Mouse (Mus musculus): ENCODE measurements around the gene Ascc1.

The Ascc1 gene

DNA sequence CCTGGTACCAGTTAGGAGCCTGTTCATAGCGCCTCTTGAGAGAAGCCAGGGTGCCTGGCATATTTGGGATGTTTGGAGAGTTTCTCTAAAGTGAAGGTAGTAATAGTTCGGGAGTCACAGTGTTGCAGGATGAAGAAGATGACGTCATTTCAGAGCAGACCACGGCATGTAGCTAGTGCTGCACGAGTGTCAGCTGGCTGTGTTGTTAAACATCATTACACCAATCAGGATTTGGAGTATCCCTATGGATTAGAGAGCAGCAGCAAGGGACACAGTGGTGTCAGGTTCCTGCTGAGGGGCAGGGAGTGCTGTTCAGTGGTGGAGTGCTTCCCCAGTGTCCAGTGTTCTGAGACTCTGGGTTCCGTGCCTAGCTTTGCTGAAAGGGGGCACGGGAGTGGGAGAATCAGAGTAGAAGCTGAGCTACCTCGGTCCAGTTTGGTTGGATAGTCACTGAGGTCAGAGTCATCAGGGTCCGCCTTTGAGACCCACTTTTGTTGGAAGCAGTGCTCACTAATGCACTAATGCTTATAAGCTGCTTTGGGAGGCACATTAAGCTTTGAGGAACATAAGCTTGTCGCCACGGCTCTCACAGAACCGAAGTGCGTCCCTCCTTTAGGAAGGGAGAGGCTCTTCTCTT, 24.3 kb downstream of the Ascc1 start:
- no peak for DNase-seq

DNA sequence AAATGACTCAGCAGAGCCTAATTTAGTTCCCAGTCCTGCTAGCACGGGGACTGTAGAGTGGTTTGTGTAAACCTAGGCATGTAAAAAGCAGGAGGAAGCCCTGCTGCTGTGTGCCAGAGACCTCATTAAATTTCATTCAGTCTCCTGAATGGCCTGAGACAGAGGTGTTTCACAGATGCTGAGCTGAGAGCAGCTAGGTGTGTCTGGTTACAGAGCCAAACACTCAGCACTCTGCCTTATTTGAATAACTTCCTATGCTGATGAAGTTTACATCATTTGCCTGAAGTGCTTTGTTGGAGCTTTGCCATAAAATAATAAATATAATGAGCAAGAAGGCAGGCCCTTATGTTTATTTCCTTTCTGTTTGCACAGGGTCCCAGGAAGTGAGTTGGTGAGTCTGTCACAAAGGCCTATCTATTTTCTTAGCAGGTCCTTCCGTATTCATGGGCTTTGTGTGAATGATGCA, 25.0 kb downstream of the Ascc1 start:
- no peak for DNase-seq

DNA sequence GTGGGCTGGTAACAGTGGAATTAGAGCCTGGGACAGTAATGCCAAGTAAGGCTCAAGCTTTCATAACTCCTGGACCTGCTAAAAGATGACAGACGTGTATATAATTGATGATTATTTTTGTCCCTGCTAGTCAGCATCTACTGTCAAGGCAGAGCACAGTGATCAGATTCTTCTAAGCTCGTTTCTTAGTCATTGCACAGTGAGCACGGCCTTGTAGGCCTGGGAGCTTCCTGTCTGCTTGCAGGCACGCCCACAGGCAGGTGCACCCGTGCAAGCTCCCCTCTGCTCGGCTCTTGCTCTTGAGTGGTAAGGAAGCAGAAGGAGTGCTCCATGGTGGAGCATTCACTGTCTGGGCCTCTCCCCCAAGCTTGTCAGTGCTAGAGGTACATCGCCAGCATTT, 25.6 kb downstream of the Ascc1 start:
- DNase-seq, result no peak

DNA sequence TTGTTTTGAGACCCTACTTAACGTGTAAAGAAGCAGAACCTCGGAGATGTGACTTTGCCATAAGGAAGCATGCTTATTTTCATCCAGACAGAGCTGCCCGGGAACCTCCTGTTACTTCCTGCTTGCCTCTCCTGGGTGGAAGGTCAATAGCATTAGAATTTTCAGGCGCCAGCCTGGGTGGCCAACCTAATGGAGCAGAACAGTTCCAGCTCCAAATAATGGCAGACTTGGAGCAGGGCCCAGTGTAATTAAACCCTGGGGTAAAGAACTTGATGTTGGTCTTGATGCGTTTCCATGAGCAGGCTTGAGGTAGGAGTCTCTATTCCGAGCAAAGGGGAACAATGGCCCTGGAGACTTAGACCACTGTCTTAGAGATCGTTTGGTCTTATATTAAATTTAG, 26.4 kb downstream of the Ascc1 start:
- peak; percentile 41 for DNase-seq

DNA sequence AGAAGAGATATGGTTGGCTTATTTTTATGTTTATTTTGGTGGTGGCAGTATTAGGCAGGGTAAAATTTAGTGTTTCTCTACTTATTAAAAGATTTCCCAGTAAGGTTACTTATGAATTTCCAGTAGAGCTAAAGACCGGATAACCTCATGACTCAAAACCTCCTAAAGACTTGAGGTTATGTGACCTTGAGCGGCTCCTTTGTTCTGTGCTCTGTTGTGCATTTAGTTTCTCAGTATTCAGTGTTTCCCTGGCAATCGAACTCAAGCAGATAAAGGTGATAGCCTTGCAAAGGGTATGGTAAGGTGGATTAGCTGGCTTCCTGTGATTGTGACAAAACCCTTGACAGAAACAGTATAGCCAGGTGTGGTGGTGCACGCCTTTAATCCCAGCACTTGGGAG, 26.8 kb downstream of the Ascc1 start:
- DNase-seq, result no peak

DNA sequence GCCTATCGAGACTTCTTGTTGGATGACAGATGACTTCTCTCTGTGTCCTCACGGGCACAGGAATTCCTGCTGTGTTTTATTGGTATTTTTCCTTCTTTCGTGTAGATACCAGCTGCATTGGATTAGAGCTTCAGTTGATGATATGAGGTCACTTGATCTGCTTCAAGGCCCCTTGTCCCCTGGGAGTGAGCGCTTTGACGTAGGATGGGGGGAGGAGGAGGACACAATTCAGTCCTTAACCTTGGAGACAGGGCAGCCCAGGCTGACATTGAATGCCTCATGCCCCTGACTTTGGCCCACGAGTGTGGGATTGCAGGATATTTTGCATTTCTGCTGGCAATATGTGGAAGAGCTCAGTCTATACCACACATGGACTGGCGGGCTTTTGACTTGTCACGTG, 29.0 kb downstream of the Ascc1 start:
- no peak for DNase-seq

DNA sequence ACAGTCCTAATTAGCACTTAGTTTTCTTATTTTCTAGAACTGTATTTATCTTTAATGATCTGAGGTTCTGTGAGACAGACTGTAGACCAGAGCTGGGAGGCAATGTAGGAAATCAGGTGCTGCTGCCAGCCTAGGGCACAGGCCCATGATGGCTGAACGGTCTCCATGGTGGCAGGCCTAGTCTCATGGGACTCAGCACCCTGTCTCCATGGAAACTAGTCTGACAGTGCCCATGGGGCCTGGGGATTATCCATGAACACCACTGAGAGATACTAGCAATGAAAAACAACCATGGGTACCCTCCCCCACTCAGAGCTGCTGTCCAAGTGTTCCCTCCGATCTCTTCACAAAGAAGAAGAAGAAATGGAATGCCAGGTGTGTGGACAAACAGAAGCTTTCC, 29.4 kb downstream of the Ascc1 start:
- DNase-seq, result no peak

DNA sequence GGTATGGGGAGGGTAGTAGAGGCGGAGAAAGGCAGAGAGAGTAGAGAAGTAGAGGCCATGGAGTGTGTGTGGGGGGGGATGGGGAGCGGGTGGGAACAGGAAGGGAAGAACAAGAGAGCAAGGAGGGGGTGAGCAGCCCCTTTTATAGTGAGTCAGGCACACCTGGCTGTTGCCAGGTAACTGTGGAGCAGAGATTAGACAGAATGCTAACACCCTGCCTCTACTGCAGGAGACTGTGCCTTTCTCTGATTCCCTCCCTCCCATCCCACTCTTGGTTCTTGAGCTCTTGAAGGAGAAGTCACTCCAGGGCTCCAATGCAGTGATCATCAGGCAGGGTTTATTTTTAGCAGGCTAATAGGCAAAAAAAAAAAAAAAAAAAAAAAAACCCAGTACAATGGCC, 30.0 kb downstream of the Ascc1 start:
- DNase-seq, result no peak

DNA sequence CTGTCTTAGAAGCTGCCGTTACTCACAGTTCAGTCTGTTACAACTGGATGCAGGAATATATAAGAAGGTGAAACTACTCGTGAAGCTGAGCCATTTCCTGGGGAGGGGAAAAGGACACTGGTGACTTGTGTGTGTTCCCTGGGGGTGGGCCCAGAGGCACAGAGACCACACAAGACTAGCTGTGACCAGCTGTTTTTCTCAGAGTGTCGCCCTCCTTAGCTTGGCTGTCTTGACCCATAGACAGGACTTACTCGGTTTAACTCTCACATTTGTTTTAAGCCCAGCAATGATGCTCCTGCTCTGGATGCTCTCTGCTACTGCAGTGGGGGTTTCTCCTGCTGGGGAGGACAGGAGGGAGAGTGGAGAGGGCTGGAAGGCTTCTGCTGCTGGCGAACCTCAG, 30.5 kb downstream of the Ascc1 start:
- DNase-seq, result no peak

DNA sequence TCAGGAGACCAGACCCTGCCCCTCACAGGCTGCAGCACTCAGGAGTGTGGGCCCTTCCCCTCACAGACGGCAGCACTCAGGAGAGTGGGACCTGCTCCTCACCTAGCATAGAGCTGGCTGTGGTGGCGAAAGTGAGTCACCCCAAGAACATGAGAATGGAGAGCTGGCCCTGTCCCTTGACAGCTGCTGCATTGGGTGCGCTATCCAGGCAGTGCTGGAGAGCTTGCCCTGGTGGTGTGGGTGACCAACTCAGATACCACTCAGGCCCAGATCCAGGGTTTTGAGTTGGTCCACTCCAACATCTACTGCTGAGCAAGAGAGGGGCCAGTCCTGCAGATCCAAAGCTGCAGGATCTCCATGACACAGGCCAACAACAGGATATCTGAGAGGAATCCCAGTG, 32.0 kb downstream of the Ascc1 start:
- no peak for DNase-seq

DNA sequence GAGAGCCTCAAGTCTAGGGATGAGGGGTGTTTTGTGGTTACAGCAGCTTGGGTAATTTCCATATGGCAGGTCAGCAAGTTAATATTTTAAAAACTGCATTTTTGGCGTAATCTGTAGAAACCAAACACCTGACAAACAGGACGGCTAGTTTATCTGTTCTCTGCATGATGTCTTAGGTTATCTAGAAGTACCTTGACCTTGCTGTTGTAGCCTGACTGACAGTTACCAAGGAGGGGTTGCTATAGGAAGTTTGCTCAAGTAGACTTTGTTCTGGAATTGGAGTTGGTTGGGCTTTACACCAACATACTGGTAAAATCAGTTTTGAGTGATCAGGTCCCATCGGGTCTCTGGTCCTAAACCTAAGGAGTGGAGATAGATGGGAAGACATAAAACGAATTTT, 33.1 kb downstream of the Ascc1 start:
- DNase-seq, result no peak

DNA sequence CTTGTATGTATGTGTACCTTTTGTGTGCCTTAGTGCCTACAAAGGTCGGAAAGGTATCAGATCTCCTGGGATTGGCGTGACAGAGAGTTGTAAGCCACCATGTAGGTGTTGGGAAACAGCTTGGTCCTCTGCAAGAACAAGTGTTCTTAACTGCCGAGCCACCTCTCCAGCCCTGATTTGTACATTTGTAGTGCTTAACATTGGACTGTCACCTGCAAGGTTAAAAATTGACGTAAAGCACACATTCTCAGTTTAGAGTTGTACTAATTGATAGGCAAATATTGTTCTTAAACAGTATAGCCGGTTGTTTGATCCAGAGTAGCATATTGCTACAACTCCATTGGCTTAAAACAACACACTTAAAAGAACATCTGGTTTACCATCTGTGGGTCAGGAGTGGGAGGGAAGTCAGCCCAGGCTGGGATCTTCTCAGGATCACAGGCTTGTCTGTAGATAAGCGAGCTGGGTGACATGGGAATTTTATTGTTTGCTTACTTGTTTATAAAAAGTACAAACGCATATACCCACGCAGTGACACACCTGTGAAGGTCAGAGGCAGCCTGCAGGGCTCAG, 39.8 kb downstream of the Ascc1 start:
- DNase-seq, result no peak

DNA sequence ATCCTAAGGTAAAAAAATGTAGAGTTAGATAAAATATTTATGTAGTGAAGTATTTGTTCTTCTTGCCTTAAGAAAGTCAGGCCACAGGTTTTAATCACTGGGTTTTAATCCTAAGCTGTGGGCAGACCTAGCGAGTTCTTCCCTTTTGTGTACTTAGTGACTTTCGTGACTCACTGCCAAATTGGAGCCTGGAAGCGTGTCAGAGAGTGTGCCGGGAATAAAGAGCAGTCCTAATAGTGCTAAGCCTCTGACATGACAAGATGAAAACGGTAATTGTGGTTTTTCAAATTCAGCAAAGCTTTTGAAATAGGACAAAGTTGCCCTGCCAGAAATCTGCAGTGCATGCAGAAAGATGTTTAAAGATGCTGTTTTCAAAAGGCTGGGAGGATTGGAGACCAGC, 44.1 kb downstream of the Ascc1 start:
- peak; percentile 28 for DNase-seq

DNA sequence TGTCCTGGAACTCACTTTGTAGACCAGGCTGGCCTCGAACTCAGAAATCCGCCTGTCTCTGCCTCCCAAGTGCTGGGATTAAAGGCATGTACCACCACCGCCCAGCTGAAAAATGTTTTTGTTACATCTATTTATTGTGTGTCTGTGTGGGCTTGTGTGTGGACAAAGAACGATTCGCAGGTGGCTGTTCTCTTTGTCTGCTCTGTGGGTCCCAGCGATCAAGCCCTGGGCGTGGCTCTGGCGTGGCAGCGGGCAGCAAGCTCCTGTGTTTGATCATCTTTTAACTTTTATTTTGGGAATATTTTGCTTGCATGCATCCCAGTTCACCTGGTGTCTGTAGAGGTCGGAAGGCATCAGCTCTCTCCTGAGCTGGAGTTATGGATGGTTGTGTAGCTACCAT, 48.0 kb downstream of the Ascc1 start:
- no peak for DNase-seq

DNA sequence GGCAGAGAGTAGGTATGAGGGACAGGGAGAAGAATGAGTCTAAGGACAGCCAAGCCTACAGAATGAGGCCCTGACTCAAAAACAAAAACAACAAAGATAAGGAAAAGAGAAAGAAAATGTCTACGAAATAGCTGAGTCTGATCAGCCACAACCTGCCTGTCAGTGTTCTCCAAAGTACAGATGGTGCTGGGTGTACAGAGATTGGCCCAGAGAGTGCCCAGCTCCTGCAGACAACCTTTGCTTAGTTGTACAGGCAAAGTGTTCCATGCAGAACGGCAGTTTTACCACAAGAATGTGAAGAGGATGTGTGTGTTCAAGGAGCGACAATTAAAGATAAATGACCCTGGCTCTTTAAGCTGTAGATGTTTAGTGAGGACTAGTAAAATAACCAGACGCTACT, 50.5 kb downstream of the Ascc1 start:
- no peak for DNase-seq

DNA sequence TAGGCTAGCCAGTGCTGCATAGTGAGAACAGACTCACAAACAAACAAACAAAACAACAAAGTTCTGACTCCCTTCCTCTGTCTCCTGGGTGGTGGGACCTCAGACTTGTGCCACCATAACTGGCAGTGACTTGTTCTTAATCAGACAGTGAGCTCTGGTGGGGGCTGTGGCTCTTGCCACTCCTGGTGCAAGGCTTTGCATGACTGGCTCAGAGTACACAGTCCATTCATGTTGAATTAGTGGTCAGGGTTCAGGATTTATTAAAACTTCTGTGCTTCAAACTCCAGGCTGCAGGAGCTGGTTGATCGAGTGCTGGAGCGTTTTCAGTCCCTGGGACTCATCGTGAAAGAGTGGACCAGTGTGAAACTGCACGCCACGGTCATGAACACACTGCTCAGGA, 59.6 kb downstream of the Ascc1 start:
- no peak for DNase-seq

DNA sequence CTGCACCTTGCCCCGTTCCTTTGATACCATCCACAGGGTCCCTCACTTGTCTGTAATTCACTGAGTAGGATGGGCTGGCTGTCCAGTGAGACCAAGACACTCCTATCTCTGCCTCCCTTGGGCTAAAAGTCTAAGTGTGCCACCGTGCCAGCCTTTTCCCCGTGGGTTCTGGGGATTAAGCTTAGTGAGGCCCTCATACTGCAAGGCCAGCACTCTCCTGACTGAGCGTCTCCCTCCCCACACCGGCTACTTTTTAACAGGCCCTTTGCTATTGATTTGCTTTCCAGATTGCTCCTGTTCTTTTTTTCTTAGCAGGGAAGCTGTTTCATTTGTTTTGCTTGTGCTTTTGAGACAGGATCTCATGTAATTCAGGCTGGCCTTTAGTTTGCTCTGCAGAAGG, 60.3 kb downstream of the Ascc1 start:
- no peak for DNase-seq

DNA sequence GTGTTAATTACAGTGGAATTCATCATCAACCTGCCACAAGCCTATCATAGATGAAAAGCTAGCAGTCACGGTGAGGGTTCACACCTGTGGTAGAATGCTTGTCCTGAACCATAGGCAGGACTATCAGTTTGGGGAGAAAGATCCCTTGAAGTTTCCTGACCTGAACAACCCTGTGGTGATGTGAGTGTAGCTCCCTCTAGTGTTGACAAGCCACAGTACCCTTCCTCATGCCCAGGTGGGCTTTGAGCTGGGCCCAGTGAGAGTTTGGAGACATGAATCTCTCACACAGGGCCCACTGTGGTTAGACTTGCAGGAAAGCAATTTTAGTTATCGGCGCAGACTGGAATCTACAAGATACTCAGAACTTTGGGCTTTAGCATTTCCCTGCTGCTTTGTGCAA, 63.9 kb downstream of the Ascc1 start:
- no peak for DNase-seq

DNA sequence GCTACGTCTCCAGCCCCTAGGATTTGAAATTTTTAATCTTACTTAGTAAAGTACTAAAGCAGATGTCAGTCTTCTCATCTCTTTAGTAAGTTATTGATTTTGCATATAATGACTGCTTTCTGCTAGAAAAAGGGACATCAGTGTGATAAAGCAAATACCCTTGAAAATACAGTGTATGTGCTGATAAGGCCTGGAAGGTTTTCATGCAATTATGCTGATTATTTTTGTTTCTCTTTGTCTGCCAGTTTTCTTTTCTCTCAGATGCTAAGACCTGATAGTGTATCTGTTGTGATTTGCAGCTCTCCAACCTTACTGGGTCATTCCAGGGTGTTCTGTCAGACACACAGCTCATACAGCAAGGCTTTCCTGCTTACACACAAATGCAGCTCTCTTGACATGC, 72.6 kb downstream of the Ascc1 start:
- no peak for DNase-seq

DNA sequence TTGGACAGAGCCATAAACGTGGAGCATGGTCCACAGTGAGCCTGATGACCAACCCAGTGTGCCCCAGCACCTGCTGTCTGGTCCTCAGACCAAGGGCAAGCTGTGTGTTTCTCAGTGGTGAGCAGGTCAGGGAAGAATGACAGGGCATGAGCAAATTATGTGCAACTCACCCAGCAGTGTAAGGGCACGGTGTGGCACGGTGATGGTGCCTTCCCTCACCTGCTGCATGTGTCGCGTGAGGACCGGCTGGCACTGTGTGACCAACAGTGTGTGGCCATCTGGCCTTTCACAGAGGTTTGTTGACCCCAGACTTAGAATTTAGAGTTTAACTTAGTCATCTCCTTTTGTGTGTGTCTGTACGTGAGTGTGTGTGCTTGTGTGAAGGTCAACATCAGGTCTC, 74.6 kb downstream of the Ascc1 start:
- DNase-seq, result no peak

DNA sequence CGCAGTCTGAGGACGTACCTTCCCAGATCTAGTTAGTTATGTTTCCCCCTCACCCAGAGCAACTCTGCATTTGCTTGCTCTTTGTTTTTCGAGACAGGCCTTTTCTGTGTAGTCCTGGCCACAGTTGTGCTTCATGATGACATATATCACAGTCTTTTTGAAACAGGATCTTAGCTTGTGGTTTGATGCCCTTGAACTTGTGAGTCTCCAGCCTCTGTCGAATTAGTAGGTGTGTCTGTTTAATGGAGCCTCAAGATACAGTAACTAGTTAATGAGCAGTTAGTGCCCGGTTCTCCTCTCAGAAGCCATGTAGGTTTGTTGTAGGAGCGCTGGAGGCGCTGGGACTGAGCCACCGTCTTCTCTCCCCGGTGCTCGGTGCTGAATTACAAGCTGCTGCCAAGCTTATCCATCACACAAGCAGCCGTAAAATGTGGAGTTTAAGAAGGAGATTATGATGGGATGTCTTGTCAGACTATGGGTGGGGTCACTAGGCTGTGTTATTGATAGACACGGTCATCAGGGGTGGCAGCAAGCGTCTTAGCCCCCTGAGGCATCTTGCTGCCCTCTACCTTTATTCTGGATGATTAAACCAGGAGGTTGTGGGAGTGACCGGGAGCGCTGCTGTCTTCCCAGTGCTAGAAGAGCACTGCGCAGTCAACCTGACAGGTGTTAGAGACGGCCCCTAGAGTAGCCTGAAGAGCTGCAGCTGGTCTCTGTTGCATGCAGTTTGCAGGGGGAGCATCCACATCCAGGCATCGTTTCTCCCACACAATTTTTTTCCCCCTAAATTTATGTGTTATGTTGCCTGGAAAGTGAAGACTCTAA, 75.3 kb downstream of the Ascc1 start:
- no peak for DNase-seq

DNA sequence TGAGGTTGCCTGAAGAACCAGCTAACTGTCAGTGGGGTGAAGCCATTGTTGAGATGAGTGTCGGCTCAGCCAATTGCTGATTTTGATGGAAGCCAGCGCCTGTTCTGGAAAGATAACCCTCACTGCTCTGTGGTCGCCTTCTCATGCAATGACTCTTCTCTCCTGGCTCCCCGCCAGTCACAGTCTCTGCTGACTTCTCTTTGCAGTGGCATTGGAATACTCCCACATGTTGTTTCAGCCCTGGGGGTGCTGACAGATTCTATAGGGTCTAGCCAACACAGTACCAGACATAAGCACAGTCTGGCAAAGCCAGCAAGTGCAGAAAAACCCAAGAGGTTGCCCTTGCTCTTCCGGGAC, 75.9 kb downstream of the Ascc1 start:
- peak; percentile 56 for DNase-seq

DNA sequence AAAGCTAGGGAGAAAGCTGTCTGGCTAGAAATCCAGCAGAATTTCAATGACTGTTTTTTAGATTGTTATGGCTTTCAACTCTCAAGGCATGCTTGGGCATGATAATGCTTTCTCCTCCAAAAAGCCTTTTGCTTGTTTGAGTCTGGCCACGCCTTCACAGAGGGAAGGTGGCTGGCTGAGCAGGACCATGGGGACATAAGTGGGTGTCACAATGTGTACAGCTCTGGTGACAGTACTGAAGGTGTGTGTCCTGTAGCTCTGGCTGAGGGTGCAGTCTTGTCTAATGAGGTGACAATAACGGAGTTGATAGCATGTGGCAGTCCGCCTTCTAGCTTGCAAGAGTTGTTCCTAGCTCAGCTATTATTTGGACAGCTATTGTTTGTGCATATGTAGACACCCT, 77.6 kb downstream of the Ascc1 start:
- DNase-seq, result no peak

DNA sequence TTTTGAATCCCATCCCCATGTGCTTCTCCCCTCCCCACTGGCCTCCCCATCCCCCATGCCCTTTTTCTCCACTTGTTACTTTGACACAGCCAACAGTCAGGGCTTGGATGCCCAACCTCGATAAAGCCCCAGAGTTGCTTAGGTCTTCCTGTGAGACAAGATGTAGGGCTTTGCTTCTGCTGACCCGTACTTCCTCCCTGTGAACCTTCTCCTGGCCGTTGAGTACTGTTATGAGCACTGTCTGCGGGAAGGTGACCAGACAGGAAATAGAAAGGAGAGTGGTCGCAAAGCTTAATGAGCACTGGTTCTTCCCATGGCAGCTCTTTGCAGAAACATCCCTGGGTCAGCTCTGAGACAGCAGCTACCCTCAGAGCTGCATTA, 78.0 kb downstream of the Ascc1 start:
- DNase-seq, result no peak
